Mouse (Mus musculus): ENCODE results near the gene Ccdc126. TPM values are rescaled to one million over a fixed set of nuclear protein-coding genes. Genes with fewer than 3 reads are reported as not detected.

Ccdc126 gene
- 14.2 TPM for polyA plus RNA-seq (2015; fragmentation: Illumina TruSeq; extraction: RNeasy Lipid Tissue Mini Kit (QIAGEN cat#74804); ENCODE audit: low read depth, low replicate concordance)

GRCm38 (mm10) chr6:49318966-49319594 lies at the start of gene Ccdc126:
TSS of gene Ccdc126 (plus strand) at chr6:49319274.

DNA sequence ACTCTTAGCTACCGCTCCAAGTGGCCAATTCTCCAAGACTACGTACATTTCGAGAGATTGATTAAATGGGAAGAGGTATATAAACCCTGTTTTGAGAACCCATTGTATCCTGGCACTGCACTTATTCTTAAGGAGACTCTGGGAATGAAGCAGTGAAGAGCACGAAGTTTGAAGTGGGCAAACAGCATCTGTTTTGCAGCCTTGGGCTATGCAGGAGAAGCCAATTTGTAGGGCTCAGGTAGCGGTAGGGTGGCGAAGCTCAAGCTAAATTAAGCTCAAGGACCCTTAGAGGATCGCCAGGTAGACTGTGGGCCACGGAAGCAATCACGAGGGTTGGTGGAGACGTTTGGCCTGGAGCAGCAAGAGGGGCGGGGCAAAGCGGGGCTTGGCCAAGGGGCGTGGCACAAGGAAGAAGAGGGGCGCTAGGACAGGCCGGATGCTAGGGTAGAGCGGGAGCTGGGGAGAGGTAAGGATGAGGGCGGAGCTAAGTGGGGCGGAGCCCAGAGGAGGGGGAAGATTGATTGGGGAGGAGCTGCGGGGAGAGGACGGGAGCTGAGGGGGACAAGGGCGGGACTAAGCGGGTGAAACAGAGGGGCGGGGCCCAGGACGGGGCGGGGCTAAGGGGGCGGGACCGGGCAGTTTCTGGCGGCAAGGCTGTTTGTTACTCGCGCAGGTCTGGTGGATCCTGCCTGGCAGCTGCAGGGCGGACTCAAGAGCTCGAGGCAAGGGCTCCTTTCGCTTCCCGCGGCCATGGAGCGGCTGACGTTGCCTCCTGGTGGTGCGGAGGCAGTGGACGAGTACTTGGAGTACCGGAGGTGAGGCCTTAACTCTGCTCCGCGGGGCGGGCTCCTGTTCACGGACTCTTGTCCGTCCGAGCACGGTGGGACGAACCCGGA lies 48.3 kb downstream of the Ccdc126 start, which contains the start of gene Fam221a:
Gene Fam221a, plus strand, starts transcription at position 581 of the 896 bp plus-strand sequence.

Other genes with a start within 250 kb of the Ccdc126 start
- 10.4 TPM for gene Malsu1, start 245.5 kb upstream of the Ccdc126 start, polyA plus RNA-seq (2015; fragmentation: Illumina TruSeq; extraction: RNeasy Lipid Tissue Mini Kit (QIAGEN cat#74804); ENCODE audit: low read depth, low replicate concordance)
- not detected for gene Igf2bp3, start 104.3 kb upstream of the Ccdc126 start, polyA plus RNA-seq (2015; fragmentation: Illumina TruSeq; extraction: RNeasy Lipid Tissue Mini Kit (QIAGEN cat#74804); ENCODE audit: low read depth, low replicate concordance)
- 106 TPM for gene Tra2a, start 55.2 kb upstream of the Ccdc126 start, polyA plus RNA-seq (2015; fragmentation: Illumina TruSeq; extraction: RNeasy Lipid Tissue Mini Kit (QIAGEN cat#74804); ENCODE audit: low read depth, low replicate concordance)
- gene Fam221a, start 48.5 kb downstream of the Ccdc126 start, polyA plus RNA-seq (2015; fragmentation: Illumina TruSeq; extraction: RNeasy Lipid Tissue Mini Kit (QIAGEN cat#74804); ENCODE audit: low read depth, low replicate concordance): 1.8 TPM
- not detected for gene Stk31, start 76.3 kb downstream of the Ccdc126 start, polyA plus RNA-seq (2015; fragmentation: Illumina TruSeq; extraction: RNeasy Lipid Tissue Mini Kit (QIAGEN cat#74804); ENCODE audit: low read depth, low replicate concordance)

Measured in brain, adult 10 weeks (tissue).